Mouse (Mus musculus): ENCODE results near the gene Pcbd1.

Gene Pcbd1

DNA sequence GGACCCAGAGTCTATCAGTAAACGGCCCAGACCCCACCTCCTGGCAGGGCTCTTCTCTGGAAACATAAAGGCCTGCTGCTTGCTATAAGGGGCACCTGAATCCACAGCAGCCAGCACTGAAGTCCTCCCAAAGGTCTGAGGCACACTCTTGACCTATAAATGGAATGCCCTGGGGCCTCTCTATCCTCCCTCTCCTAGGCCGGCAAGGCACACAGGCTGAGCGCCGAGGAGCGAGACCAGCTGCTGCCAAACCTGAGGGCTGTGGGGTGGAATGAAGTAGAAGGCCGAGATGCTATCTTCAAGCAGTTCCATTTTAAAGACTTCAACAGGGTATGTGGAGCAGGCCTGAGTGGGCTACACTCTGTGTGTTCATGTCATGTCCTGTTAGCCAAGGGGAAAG is 2.7 kb downstream of the Pcbd1 start:
- DNase-seq (ENCODE audit: low spot score in 2 of 2) = no peak

DNA sequence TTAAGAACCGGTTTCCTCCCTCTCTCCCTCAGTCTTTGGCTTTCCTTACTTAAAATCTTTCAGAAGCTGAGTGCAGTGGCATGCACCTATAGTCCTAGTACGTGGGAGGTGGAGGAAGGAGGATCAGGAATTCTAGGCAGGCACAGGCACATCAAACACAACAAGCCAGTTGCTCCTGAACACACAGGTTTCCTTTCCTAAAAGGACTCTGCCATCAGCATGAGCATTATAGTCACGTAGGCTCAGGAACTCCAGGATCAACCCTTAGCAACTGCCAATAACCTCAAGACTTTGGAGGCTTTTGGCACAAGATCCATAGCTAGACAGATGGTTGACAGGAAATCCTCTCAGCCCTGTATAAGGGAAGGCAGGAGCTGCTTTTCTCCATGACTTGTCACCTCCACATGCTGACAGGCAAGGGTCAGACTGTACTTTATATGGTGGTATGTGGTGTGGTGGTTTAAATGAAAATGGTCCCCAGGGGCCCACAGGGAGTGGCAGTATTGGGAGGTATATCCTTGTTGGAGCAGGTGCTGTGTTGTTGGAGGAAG is 14.5 kb downstream of the Pcbd1 start:
- no peak for DNase-seq (ENCODE audit: low spot score in 2 of 2)

GRCm38 (mm10) chr10:61114246-61114720 is 25.2 kb downstream of the Pcbd1 start:
- DNase-seq (ENCODE audit: low spot score in 2 of 2) = no peak

GRCm38 (mm10) chr10:61121732-61122131 is 32.6 kb downstream of the Pcbd1 start:
- DNase-seq (ENCODE audit: low spot score in 2 of 2) = peak; percentile 10 to 25

GRCm38 (mm10) chr10:61123276-61123913 is 34.3 kb downstream of the Pcbd1 start:
- DNase-seq (ENCODE audit: low spot score in 2 of 2) = no peak

DNA sequence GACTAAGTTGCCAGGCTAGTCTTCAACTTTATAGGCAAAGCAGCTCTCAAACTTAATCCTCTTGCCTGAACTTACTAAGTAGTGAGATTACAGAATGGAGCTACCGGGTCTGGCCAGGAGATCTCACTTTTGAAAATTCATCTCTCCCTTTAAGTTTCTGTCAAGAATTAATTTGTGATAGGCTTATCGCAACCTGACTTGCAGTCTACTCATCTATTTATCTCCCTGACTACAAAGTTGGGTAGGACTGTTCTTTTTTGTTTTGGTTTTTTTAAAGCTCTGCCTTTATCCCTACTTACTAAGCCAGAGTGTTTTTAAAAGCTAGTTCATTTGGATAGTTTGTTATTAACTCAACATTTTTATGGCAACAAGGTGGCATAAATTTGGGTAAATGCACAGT is 35.3 kb downstream of the Pcbd1 start:
- DNase-seq (ENCODE audit: low spot score in 2 of 2) = no peak

DNA sequence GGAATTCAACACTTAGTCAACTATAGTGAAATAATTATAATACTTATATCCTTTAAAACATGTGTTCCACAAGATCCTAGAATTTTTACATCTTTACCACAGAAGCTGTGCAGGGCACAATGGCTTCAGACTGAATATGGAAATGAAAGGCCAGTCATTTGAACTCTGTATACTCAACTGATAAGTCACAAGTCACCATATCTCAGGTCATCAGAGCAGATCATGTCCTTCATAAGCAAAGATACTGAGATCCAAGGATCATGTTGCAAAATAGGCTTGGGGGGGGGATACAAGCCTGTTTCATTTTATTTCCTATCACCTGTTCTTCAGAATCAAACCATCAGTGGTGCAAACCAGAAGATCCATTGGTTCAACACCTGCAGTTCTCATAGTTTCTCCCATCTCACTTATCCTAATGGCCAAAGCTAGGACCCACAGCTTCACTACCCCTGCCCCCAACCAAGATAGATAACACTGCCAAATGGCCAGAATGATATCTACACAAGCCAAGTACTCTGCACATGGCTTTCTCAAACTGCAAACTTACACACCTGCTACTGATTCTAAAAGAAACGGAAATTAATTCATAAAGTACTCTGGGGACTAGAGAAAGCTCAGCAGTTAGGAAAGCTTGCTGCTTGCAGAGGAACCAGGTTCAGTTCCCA is 39.7 kb downstream of the Pcbd1 start:
- no peak for DNase-seq (ENCODE audit: low spot score in 2 of 2)

- no peak for DNase-seq (ENCODE audit: low spot score in 2 of 2)
Observed at GRCm38 (mm10) chr10:61130959-61131358, 41.8 kb downstream of the Pcbd1 start.

- DNase-seq (ENCODE audit: low spot score in 2 of 2) = no peak
Observed at GRCm38 (mm10) chr10:61134041-61134440, 44.9 kb downstream of the Pcbd1 start.

DNA sequence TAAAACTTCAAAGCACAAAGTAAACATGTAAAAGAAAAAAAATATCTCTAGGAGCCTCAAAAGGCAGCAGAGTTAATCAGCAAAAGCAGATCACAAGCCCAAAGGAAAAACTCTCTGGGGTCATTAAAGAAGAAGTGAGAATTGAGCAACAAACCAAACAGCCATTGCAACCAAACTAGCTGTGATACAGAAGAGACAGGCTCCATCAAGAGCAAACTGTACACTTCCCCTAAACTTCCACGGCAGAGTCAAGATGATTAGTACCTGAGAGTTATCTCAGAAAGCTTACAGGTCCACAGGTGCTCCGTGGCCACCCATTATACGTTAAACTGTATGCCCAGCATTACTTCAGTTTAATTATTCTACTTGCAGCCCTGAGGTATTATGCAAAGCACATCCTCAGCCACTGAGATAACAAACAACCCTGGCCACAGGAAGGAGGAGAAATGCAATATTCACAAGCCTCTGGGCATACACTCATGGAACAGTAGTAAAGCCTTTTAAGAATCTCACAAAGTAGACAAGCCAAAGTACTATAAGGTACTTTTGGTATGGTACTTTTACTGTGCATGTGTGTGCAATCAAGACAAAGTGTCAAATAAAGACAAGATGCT is 46.2 kb downstream of the Pcbd1 start:
- DNase-seq (ENCODE audit: low spot score in 2 of 2) = no peak

DNA sequence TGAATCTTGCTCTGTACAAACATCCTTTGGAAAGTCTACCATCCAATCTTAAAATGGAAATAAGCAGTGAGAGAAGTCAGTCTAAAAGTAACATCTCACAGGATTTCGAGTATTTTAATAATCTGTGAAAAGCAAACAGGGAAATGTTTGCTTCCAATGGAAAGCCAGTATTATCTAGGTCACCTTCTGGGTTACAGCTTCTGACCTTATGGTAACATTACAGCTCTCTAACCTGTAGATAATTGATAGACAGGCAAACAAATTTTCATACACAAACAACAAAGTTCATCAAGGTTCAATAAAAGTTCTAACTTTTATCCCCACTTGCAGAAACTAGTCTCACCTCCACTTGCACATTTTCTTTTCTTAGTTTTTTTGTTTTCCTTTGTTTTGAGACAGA is 48.4 kb downstream of the Pcbd1 start:
- no peak for DNase-seq (ENCODE audit: low spot score in 2 of 2)

GRCm38 (mm10) chr10:61143343-61143742 is 54.2 kb downstream of the Pcbd1 start:
- DNase-seq (ENCODE audit: low spot score in 2 of 2) = no peak
